9 mouse cellular contexts compared by ENCODE assay signal in the genomic region with DNA sequence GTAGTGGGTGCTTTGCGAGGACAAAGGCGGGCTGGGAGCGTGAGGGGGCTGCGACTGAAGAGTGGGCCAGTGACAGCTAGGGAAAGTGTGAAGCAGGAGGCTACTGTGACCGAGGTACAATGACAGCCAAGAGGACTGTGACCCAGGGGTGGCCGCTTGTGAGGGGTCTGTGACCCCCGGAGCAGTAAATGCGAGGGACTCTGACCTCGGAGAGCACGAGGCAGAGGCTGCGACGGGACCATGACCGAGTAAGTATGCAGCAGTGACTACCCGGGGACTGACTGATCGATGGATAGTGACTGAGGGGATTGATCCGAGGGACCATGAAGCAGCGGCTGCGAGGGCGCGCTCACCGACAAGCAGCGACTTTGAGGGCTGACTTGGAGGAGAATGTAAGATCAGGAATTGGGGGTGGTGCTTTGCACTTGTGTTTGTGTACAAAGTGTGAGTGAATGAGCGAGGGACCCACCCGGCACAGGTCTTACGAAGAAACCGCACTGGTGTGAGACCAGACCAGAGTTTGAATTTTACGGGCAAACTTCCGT. TPM values are rescaled to one million over a fixed set of nuclear protein-coding genes. Genes with fewer than 3 reads are reported as not detected.
DNase-seq lines count a peak whose midpoint lies in the region; ATAC-seq and TF ChIP-seq lines count a peak whose summit lies in the region.
"Had no signal": no experiment of that assay in that cellular context is flagged by ENCODE, and none has a peak within 500 bp of the region (broad histone marks: within the 10 kb centered on the region; RNA-seq: fewer than 3 reads in every experiment).

No protein-coding gene starts in this region.

- H3K4me1 ChIP-seq in brown adipose tissue, adult 24 weeks (ENCODE audit: control insufficient read depth, insufficient read depth, insufficient read length, low read length), result peaks cover 5% of the 10 kb centered on the region
- peaks cover 13% of the 10 kb centered on the region for H3K4me1 ChIP-seq in heart, postnatal 0 days (ENCODE audit: control insufficient read depth, insufficient read depth)
- H3K4me1 ChIP-seq in liver, postnatal 0 days (ENCODE audit: insufficient read depth), result peaks cover 36% of the 10 kb centered on the region
- peaks cover 25% of the 10 kb centered on the region for H3K4me1 ChIP-seq in neural tube, embryonic 15.5 days

- H3K9ac ChIP-seq in heart, postnatal 0 days (replicated peaks; ENCODE audit: low read depth, low read length), result peak overlapping the region; percentile 81
- peak overlapping the region; percentile 98 for H3K9ac ChIP-seq in liver, postnatal 0 days (replicated peaks)
- peak overlapping the region; percentile 89 for H3K9ac ChIP-seq in neural tube, embryonic 15.5 days (replicated peaks)

- H3K9me3 ChIP-seq in heart, postnatal 0 days (replicated peaks; ENCODE audit: control insufficient read depth, low read length), result no peaks in the 10 kb centered on the region
- no peaks in the 10 kb centered on the region for H3K9me3 ChIP-seq in liver, postnatal 0 days (ENCODE audit: low read length)
- H3K9me3 ChIP-seq in neural tube, embryonic 15.5 days (replicated peaks), result no peaks in the 10 kb centered on the region

- H3K27ac ChIP-seq in brown adipose tissue, adult 24 weeks (replicated peaks; ENCODE audit: low read depth, low read length), result peak overlapping the region; percentile 82
- peak overlapping the region; percentile 87 for H3K27ac ChIP-seq in heart, postnatal 0 days (ENCODE audit: low read depth)
- H3K27ac ChIP-seq in liver, postnatal 0 days (ENCODE audit: low read depth), result peak overlapping the region; percentile 96
- H3K27ac ChIP-seq in neural tube, embryonic 15.5 days (replicated peaks), result peak overlapping the region; percentile 94

- H3K4me3 ChIP-seq in brown adipose tissue, adult 24 weeks (ENCODE audit: insufficient read depth, low read depth, low read length), result peak overlapping the region; percentile 83
- H3K4me3 ChIP-seq in heart, postnatal 0 days (ENCODE audit: low read depth, low read length), result peak overlapping the region; percentile 75
- peak overlapping the region; percentile 95 for H3K4me3 ChIP-seq in liver, postnatal 0 days (ENCODE audit: low read depth, low read length)
- peak overlapping the region; percentile 79 for H3K4me3 ChIP-seq in neural tube, embryonic 15.5 days (replicated peaks)

- TF ChIP-seq CTCF in heart, postnatal 0 days (IDR thresholded peaks at IDR 0.05; ENCODE audit: low read depth), result no peak
- no peak for TF ChIP-seq CTCF in liver, postnatal 0 days (IDR thresholded peaks at IDR 0.05; ENCODE audit: low read depth)

- peak overlapping the region; percentile 85 for H3K4me2 ChIP-seq in heart, postnatal 0 days (ENCODE audit: low read depth, low read length)
- H3K4me2 ChIP-seq in liver, postnatal 0 days (ENCODE audit: low read depth, low read length), result peak overlapping the region; percentile 90
- H3K4me2 ChIP-seq in neural tube, embryonic 15.5 days, result peak overlapping the region; percentile 81

- no peak for TF ChIP-seq EP300 in heart, postnatal 0 days (IDR thresholded peaks at IDR 0.05; ENCODE audit: low read depth)
- peak; percentile 1; the same call in 1 of the 2 replicates for TF ChIP-seq EP300 in liver, postnatal 0 days (IDR thresholded peaks at IDR 0.05; ENCODE audit: low read depth)

- peak; percentile 46 for ATAC-seq in heart, postnatal 0 days (ENCODE audit: insufficient read depth, low read depth)
- ATAC-seq in liver, postnatal 0 days, result peak; percentile 68
- ATAC-seq in neural tube, embryonic 15.5 days (ENCODE audit: low FRiP score), result 0 out of 2 replicates have a peak, but pooled peaks have one; percentile 1

- H3K36me3 ChIP-seq in heart, postnatal 0 days (replicated peaks; ENCODE audit: control insufficient read depth, insufficient read depth, low read length), result no peaks in the 10 kb centered on the region
- H3K36me3 ChIP-seq in liver, postnatal 0 days (replicated peaks; ENCODE audit: insufficient read depth, low read length), result no peaks in the 10 kb centered on the region
- no peaks in the 10 kb centered on the region for H3K36me3 ChIP-seq in neural tube, embryonic 15.5 days

- WGBS in heart, postnatal 0 days, result under 1% methylated on average over 28 of the region's 28 CpGs
- WGBS in liver, postnatal 0 days (ENCODE audit: insufficient replicate concordance), result under 1% methylated on average over 28 of the region's 28 CpGs
- 1% methylated on average over 28 of the region's 28 CpGs for WGBS in neural tube, embryonic 15.5 days

- H3K27me3 ChIP-seq in heart, postnatal 0 days (ENCODE audit: control insufficient read depth, insufficient read depth, low read length), result no peaks in the 10 kb centered on the region
- H3K27me3 ChIP-seq in liver, postnatal 0 days (ENCODE audit: insufficient read depth, low read length), result no peaks in the 10 kb centered on the region
- no peaks in the 10 kb centered on the region for H3K27me3 ChIP-seq in neural tube, embryonic 15.5 days (replicated peaks)

- intact Hi-C loops in gastrocnemius, postnatal 36 days (cut with DNase I), result no loop called here

- DNase-seq in retina, postnatal 7 days (ENCODE audit: low read depth, low spot score), result peak; percentile 17
- DNase-seq in retina, embryonic 14.5 days (ENCODE audit: low spot score), result no peak
- DNase-seq in heart, postnatal 0 days (ENCODE audit: low spot score), result peak; percentile 24
- DNase-seq in liver, postnatal 0 days, result peak; percentile 71
- no peak for DNase-seq in adrenal gland, postnatal 4 days (ENCODE audit: low spot score in 2 of 2)
- DNase-seq in gastrocnemius, postnatal 36 days, result no peak

RNA-seq across cellular contexts. Expression of a gene that starts 0.4 kb away (rescaled TPM):
- 46.6 and 46.8 TPM in 2 replicates for polyA plus RNA-seq in brown adipose tissue, adult 24 weeks (2012; ENCODE audit: insufficient read depth, insufficient read length, missing spikeins)
- 50.3 and 54.2 TPM in 2 replicates for total RNA-seq in heart, postnatal 0 days (2014; rRNA removed; ENCODE audit: low replicate concordance)
- polyA plus RNA-seq in heart, postnatal 0 days (2015; fragmentation: Nextera tagmentation; extraction: Ambion mirVana), result 45.3 and 45.4 TPM in 2 replicates
- 25.4 and 32.9 TPM in 2 replicates for polyA plus RNA-seq in liver, postnatal 0 days (2015; fragmentation: Nextera tagmentation; extraction: Ambion mirVana)
- 44.2 and 46.0 TPM in 2 replicates for polyA plus RNA-seq in neural tube, embryonic 15.5 days (2015; fragmentation: Nextera tagmentation; extraction: Ambion mirVana)
- total RNA-seq in adrenal gland, postnatal 4 days (2021), result 10 to 100 TPM; 66.0 to 70.6 TPM
- 100 to 1,000 TPM; 105 to 121 TPM for total RNA-seq in gastrocnemius, postnatal 36 days (2021)

RNA-seq across cellular contexts. Expression of a gene that starts 11.6 kb away (rescaled TPM):
- 8.8 and 12.4 TPM in 2 replicates for polyA plus RNA-seq in brown adipose tissue, adult 24 weeks (2012; ENCODE audit: insufficient read depth, insufficient read length, missing spikeins)
- 11.1 and 18.1 TPM in 2 replicates for total RNA-seq in heart, postnatal 0 days (2014; rRNA removed; ENCODE audit: low replicate concordance)
- 26.8 and 30.3 TPM in 2 replicates for polyA plus RNA-seq in heart, postnatal 0 days (2015; fragmentation: Nextera tagmentation; extraction: Ambion mirVana)
- 6.6 and 6.9 TPM in 2 replicates for polyA plus RNA-seq in liver, postnatal 0 days (2015; fragmentation: Nextera tagmentation; extraction: Ambion mirVana)
- 39.6 and 41.5 TPM in 2 replicates for polyA plus RNA-seq in neural tube, embryonic 15.5 days (2015; fragmentation: Nextera tagmentation; extraction: Ambion mirVana)
- total RNA-seq in adrenal gland, postnatal 4 days (2021), result 1 to 10 TPM; 8.9 to 9.2 TPM
- 1 to 10 TPM; 3.3 to 4.8 TPM for total RNA-seq in gastrocnemius, postnatal 36 days (2021)

RNA-seq across cellular contexts. Expression of a gene that starts 30.8 kb away (rescaled TPM):
- not detected in 2 replicates for polyA plus RNA-seq in brown adipose tissue, adult 24 weeks (2012; ENCODE audit: insufficient read depth, insufficient read length, missing spikeins)
- total RNA-seq in heart, postnatal 0 days (2014; rRNA removed; ENCODE audit: low replicate concordance), result not detected in 2 replicates
- not detected in 2 replicates for polyA plus RNA-seq in heart, postnatal 0 days (2015; fragmentation: Nextera tagmentation; extraction: Ambion mirVana)
- not detected in 2 replicates for polyA plus RNA-seq in liver, postnatal 0 days (2015; fragmentation: Nextera tagmentation; extraction: Ambion mirVana)
- polyA plus RNA-seq in neural tube, embryonic 15.5 days (2015; fragmentation: Nextera tagmentation; extraction: Ambion mirVana), result not detected in 2 replicates
- total RNA-seq in adrenal gland, postnatal 4 days (2021), result not detected
- total RNA-seq in gastrocnemius, postnatal 36 days (2021), result not detected
- polyA plus RNA-seq: frontal cortex, adult 2 months had no signal

RNA-seq across cellular contexts. Expression of a gene that starts 56.6 kb away (rescaled TPM):
- polyA plus RNA-seq in brown adipose tissue, adult 24 weeks (2012; ENCODE audit: insufficient read depth, insufficient read length, missing spikeins), result not detected in 2 replicates
- total RNA-seq in heart, postnatal 0 days (2014; rRNA removed; ENCODE audit: low replicate concordance), result 1.7 and 2.6 TPM in 2 replicates
- polyA plus RNA-seq in heart, postnatal 0 days (2015; fragmentation: Nextera tagmentation; extraction: Ambion mirVana), result 1.9 and 3.2 TPM in 2 replicates
- 0.81 and 1.0 TPM in 2 replicates for polyA plus RNA-seq in liver, postnatal 0 days (2015; fragmentation: Nextera tagmentation; extraction: Ambion mirVana)
- 0.13 and 7.8 TPM in 2 replicates for polyA plus RNA-seq in neural tube, embryonic 15.5 days (2015; fragmentation: Nextera tagmentation; extraction: Ambion mirVana)
- total RNA-seq in adrenal gland, postnatal 4 days (2021), result 1 to 10 TPM in 1 of 2 experiments, not detected in 1; 1.4 TPM
- total RNA-seq in gastrocnemius, postnatal 36 days (2021), result not detected
- polyA plus RNA-seq: frontal cortex, adult 2 months had no signal

Comparison
In these comparisons a context has a peak if more than half of its experiments do, and no peak if none do; other contexts are left out.
1. DNase-seq: peak in retina, postnatal 7 days (single experiment), heart, postnatal 0 days (single experiment) and liver, postnatal 0 days (single experiment); none in retina, embryonic 14.5 days (single experiment), adrenal gland, postnatal 4 days (0 of 2) and gastrocnemius, postnatal 36 days (0 of 2).
2. ATAC-seq: peak in every context shown above with its lines; median percentile 68 in liver, postnatal 0 days; 46 in heart, postnatal 0 days; 1 in neural tube, embryonic 15.5 days.
3. Peak in every context shown above with its lines, with median percentiles within 50 percentile points of each other: H3K27ac ChIP-seq, H3K4me3 ChIP-seq, H3K4me2 ChIP-seq and H3K9ac ChIP-seq.